Mouse (Mus musculus): ENCODE results near the gene Btnl2.
A peak's percentile ranks its signal among the peaks of the same experiment; 100 is the strongest.

Btnl2 gene

GRCm38 (mm10) chr17:34347606-34348308 is 6.9 kb upstream of the Btnl2 start:
- no peak for DNase-seq (ENCODE audit: low spot score in 2 of 2)

GRCm38 (mm10) chr17:34349429-34349828 is 5.2 kb upstream of the Btnl2 start:
- peak; percentile 54 to 58 for DNase-seq (ENCODE audit: low spot score in 2 of 2)

DNA sequence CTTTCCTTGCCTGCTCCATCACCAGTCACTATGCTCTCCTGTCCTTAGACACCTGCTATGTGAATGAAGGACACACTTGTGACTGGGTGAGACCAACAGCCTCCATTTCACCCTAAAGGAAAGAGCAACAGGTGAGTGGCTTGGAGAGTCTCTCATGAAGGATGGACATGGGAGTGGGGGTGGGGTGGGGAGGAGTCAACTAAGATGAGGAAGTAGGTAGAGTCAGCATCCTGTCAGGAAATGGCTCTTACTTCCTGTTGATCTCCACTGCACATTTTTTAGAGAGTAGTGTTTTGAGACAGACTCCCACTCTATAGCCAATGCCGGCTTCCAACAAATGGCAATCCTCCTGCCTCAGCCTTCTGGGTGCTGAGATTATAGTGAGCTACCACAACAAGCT is 318 bp downstream of the Btnl2 start:
- DNase-seq (ENCODE audit: low spot score in 2 of 2) = no peak

- no peak for DNase-seq (ENCODE audit: low spot score in 2 of 2)
Measured at GRCm38 (mm10) chr17:34362954-34363546, 8.4 kb downstream of the Btnl2 start.

- DNase-seq (ENCODE audit: low spot score in 2 of 2) = no peak
Measured at GRCm38 (mm10) chr17:34363676-34364310, 9.2 kb downstream of the Btnl2 start.

DNA sequence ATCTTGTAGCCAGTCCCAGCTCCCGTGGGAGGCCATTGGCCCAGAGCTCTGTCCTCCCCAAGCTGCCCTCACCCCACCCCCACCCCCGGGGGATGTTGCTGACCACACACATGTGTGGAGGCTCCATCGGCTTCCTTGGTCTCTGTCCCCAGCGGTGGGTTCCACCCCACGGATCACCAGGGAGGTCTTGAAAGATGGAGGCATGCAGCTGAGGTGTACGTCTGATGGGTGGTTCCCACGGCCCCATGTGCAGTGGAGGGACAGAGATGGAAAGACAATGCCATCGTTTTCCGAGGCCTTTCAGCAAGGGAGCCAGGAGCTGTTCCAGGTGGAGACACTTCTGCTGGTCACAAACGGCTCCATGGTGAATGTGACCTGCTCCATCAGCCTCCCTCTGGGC is 10.4 kb downstream of the Btnl2 start:
- no peak for DNase-seq (ENCODE audit: low spot score in 2 of 2)

DNA sequence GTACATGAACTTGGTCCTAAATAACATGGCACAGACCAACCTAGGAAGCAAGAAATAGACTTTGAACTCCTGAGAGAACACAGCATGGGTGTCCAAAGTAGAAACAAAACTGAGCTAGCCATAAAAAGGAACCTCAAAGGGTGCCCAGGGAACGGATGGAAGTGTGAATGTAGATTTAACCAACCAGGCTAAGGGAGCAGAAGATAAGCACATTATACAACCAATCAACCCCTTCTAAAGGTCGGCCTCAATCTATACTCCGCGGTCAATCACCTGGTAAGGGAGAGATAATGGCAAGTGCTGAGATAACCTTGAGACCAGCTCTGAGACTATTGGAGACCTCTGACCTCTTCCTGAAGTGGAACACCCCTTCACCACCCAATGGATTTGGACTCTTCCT is 15.9 kb downstream of the Btnl2 start:
- DNase-seq (ENCODE audit: low spot score in 2 of 2) = no peak

GRCm38 (mm10) chr17:34373055-34373709 is 18.6 kb downstream of the Btnl2 start:
- no peak for DNase-seq (ENCODE audit: low spot score in 2 of 2)

DNA sequence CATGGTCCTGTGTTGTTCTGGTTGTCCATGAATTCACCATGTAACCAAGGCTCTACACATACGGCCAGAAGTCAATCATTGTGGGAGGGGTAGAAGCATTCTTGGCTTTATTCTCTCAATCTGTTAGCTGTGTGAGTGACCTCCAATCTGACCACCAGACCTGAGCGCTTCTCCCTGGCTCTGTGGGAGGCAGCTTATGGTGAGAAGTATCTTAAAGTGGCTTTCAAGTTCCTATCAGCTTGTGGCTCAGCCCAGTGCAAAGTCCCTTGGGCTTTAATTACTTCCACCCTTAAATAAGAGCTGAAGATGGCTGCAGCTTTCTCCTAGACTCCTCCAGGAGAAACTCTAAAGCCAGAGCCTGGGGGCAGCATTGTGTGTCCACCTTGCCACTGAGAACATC is 22.2 kb downstream of the Btnl2 start, which contains the start of gene Btnl1:
Gene Btnl1 (plus strand): TSS at position 286 of the 400 bp plus-strand sequence.
- no peak for DNase-seq (ENCODE audit: low spot score in 2 of 2)

GRCm38 (mm10) chr17:34377450-34378209 is 23.0 kb downstream of the Btnl2 start:
- no peak for DNase-seq (ENCODE audit: low spot score in 2 of 2)

DNA sequence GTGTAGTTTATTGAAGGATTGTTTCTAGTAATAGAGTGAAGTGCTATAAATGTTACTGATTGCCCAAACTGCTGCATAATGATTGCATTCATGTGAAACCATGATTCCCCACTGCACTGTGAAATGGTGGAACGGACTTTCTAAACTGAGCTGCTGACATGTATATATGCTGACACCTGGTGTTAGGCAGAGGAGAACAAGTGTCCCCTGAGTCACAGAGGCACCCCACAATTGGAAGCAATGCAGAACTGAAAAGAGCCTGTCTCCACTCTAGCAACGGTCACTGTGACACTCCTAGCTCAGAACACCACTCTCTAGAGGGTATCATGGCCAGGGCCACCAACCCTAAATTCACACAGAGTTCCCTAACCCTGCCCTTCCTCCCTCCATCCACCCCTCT is 24.1 kb downstream of the Btnl2 start:
- no peak for DNase-seq (ENCODE audit: low spot score in 2 of 2)

GRCm38 (mm10) chr17:34379451-34379850 is 24.8 kb downstream of the Btnl2 start:
- no peak for DNase-seq (ENCODE audit: low spot score in 2 of 2)

- DNase-seq (ENCODE audit: low spot score in 2 of 2) = no peak
Measured at GRCm38 (mm10) chr17:34381876-34382275, 27.3 kb downstream of the Btnl2 start.

DNA sequence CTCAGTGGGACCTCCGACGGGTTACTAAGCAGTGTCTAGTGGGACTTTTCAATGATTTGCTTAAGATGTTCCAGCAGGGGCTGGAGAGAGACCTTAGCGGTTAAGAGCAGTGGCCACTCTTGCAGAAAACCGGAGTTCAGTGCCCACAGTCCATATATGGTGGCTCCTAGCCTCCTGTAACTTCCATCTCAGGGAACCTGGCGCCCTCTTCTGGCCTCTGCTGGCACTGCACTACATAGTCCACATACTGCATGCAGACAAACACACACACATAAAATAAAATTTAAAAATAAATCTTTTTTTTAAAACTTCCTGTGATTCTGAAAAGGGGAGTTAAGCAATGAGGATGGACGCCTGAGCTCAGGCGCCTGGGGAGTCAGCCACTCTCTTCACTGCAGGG is 28.6 kb downstream of the Btnl2 start:
- DNase-seq (ENCODE audit: low spot score in 2 of 2) = no peak

GRCm38 (mm10) chr17:34384699-34385098 is 30.1 kb downstream of the Btnl2 start:
- DNase-seq (ENCODE audit: low spot score in 2 of 2) = no peak

DNA sequence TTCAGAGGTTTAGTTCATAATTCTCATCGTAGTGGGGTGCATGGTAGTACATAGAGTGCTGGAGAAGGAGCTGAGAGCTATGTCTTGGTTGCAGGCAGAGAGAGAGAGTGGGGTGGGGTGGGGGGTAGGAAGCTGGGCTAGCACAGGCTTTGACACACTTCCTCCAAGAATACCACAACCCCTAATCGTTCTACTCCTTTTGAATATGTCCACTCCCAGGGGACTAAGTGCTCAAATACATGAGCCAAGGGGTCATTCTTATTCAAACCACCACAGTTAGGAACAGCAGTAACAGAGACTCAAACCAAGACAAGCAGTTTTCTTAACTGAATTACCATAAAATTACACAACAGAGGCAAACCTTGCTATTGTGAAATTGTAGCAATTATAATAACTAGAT is 32.0 kb downstream of the Btnl2 start:
- DNase-seq (ENCODE audit: low spot score in 2 of 2) = no peak

DNA sequence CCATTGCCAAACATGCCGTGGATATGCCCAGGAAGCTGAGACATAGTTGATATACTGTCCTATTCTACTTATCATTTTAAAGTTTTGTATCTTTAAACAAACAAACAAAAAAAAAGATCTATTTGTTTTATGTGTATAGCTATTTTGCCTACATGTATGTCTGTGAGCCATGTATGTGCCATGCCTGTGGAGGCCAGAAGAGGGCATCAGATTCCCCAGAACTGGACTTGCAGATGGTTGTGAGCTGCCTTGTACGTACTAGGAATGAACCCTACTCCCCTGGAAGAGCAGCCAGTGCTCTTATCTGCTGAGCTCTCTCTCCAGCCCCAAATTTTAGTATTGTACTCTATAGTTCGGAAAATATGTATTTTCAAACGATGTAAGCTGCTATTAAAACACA is 33.9 kb downstream of the Btnl2 start:
- no peak for DNase-seq (ENCODE audit: low spot score in 2 of 2)

GRCm38 (mm10) chr17:34391507-34391906 is 36.9 kb downstream of the Btnl2 start:
- no peak for DNase-seq (ENCODE audit: low spot score in 2 of 2)

GRCm38 (mm10) chr17:34392321-34392720 is 37.7 kb downstream of the Btnl2 start:
- no peak for DNase-seq (ENCODE audit: low spot score in 2 of 2)

DNA sequence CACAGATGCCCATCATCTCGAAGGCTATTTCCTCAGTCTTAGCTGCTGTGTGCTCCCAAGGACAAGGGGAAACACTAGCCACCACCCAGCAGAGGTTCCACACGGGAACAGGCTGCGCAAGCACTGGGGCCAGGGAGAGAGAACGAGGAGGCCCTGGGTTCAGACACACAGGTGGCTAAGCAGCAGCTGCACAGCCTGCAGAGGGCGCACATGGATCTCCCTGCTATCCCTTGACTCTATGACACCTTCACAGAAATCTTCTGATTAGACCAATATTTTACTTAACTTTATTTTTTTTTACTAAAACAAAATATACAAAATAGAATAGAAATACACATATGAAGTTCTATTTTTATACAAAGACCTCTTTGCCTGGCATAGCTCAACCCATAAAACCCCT is 42.7 kb downstream of the Btnl2 start:
- no peak for DNase-seq (ENCODE audit: low spot score in 2 of 2)

DNA sequence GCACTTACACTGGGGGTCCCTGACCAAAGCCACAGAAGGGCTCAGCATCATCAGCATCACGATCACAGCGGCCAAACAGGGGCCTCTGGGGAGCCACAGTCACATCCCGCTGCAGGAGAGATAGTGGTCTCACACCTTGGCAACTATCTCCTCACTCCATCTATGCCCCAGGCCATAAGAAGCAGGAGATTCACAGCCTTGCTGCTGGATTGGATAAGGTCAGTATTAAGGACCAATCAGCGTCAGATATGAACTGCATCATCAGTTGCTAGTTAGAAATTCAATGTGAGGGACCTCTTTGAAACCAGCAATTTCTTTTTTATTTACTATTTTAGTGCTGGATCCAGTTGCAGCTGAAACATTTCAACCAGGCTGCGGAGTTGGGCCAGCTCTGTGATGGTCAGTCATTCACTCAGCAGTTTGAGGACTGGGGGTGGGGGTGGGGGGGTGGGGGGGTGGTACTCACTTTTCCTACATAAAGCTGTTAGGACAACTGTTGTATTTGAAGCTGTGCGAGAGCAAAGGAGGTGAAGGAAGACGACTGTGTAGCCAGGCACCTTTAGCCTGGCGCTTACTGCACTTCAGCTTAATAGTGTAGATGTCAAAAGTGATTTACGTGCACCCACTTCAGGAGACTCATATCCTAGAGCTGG is 43.6 kb downstream of the Btnl2 start:
- DNase-seq (ENCODE audit: low spot score in 2 of 2) = peak in 1 of 2 experiments; percentile 49
